Mouse (Mus musculus): ENCODE measurements around the gene Pdzrn4.

Gene Pdzrn4

GRCm38 (mm10) chr15:92739887-92740286 is 343.2 kb downstream of the Pdzrn4 start:
- DNase-seq (ENCODE audit: low spot score): no peak

DNA sequence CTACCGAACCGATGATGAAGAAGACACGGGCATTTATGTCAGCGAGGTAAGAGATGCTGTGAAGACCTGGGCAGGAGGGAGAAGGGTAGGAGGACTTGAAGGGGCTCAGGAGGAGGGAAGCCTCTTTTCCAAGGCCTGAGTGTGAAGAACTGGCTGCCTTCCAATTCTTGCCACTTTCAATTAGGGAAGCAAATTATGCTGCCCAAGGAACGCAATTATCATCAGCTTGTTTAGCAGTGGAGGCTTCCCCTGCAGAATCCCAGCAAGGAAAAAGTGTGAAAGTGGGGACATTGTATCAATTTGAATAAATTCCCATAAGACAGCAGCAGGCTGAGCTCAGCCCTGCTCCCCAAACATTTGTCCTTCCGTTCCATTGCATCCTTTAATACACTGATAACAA is 346.9 kb downstream of the Pdzrn4 start:
- DNase-seq (ENCODE audit: low spot score): no peak

- DNase-seq (ENCODE audit: low spot score): no peak
Observed at GRCm38 (mm10) chr15:92746081-92746480, 349.4 kb downstream of the Pdzrn4 start.

DNA sequence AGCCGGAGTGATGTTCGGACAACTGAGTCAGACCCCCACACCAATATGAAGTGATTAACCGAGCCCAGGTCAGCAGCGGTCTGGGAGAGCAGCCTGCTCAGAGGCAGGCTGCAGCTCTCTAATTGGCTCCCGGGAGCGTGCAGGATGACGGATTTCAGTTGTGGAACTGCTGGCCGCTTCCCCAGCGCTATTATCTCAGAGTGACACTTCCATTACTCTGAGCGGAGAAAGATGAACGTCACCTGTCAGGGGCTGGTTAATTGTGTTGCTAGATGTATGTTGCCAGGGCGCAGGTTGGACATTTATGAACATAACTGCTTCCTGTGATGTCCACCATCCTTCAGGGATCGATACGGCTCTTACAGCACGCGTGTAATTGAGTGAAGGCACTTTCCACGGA is 355.5 kb downstream of the Pdzrn4 start:
- no peak for DNase-seq (ENCODE audit: low spot score)

DNA sequence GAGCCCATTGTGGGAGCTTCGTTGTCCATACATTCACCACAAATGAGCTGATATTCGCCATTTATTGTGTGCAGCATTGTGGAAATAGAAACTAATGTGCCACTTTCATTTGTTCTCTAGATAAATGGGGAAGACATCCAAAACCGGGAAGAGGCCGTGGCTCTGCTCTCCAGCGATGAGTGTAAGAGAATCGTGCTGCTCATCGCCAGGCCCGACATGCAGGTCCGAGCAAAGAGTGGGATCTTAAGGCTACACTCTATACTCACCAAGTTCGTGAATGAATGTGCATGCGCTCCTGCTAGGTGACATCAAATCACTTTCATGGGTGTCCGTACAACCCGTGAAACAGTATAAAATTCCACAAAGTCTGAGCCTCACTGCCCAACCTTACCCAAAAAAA is 355.9 kb downstream of the Pdzrn4 start:
- DNase-seq (ENCODE audit: low spot score): no peak

GRCm38 (mm10) chr15:92757085-92757903 is 360.6 kb downstream of the Pdzrn4 start:
- no peak for DNase-seq (ENCODE audit: low spot score)

DNA sequence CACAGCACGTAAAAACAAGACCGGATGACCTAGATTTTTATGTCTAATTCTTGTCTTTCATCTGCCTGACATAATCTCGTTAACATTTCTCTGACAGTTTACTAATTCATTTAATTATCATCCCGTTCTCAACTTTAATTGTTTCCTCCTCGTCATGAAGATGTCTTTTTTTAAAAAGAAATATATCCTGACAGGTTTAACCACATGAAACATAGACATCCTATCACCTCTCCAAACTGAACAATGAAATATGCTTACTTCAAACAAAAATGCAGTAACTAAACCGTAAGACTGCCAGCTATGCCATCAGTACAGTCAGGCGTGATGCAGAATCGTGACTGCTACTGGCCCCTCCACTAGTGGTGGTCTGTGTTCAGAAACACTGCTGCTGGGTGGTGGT is 362.3 kb downstream of the Pdzrn4 start:
- no peak for DNase-seq (ENCODE audit: low spot score)

DNA sequence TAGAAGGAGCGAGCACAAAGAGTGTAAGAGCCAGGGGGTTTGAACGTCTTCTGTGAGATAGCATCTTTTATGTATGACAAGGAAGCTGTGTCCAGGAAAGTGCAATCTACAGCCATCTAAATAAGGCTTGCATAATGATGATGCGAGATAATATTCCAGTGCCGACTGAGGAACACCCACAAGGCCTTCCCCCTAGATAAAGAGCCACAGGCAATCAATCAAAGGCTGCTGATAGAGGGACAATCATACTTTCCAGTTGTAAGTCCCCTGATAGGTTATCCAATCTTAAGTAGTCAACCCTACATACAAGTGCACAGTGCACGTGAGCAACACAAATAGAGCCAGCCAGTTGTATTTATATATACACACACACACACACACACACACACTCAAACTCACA is 366.6 kb downstream of the Pdzrn4 start:
- DNase-seq (ENCODE audit: low spot score): no peak

GRCm38 (mm10) chr15:92769535-92769934 is 372.9 kb downstream of the Pdzrn4 start:
- no peak for DNase-seq (ENCODE audit: low spot score)

- DNase-seq (ENCODE audit: low spot score): no peak
Observed at GRCm38 (mm10) chr15:92788036-92788435, 391.4 kb downstream of the Pdzrn4 start.

- DNase-seq (ENCODE audit: low spot score): no peak
Observed at GRCm38 (mm10) chr15:92794275-92794674, 397.6 kb downstream of the Pdzrn4 start.

DNA sequence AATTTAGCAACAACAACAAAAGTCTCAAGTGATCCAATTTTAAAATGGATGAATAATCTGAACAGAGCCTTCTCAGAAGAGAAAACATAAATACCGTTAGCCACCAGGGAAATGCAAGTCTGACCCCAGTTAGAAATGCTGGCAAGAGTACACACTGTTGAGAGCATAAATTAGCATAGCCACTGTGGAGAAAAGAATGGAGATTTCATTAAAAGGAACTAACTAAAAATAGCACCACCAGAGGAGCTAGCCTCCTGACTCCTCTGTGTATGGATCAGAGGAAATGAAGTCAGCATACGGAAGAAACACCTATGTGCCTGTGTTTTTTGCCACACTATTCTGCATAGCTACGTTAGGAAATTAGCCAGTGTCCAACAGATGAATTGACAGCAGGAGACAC is 409.3 kb downstream of the Pdzrn4 start:
- DNase-seq (ENCODE audit: low spot score): no peak

GRCm38 (mm10) chr15:92806352-92806751 is 409.7 kb downstream of the Pdzrn4 start:
- no peak for DNase-seq (ENCODE audit: low spot score)

Measured in ovary, postnatal 10 days (tissue).